Mouse (Mus musculus) c-Kit-negative CD71-positive TER-119-positive erythroid progenitor cells, embryonic 14.5 days (primary cell): ENCODE measurements around the gene 9430097D07Rik.
A peak's percentile ranks its signal among the peaks of the same experiment; 100 is the strongest.

ENCODE experiments used
- DNase-seq: peaks from one replicate; pipeline ENCODE4 v3.0.0-alpha.2; 2013; ENCODE audit warnings: low read depth, low spot score

9430097D07Rik gene

DNA sequence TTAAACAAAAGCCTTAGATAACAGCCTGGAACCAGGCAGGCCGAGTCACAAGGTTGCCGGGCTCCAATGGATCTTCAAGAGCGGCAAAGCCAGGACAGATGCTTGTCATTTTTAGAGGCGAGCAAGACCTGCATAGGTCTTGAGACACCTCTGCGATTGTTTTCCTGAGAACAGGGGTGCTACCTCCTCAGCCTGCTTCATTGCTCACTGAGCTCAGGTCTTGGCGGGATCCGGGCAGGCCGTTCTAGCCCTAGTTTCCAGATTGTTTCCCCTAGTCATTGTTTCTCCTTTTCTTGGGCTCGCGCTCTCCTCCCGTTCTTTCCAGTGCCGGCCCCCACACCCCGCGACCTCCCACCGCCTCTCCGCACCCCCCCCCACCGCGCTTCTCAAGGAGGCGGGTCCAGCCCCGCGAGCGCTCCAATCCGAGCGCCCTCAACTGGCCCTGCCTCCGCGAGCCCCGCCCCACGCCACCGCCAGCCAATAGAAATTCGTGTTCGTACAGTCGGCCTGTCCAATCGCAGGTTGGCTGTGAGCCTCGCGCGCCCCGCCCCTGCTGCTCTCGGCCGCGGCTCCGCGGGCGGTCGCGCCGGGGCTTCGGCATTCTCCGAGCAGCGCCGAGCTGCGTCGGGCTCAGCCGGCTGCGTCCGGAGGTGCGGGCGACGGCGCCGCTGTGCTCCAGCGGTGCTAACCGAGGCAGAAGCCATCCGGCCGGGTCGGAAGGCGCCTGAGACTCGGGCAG lies 40.6 kb downstream of the 9430097D07Rik start, which contains the start of gene Fam102a:
TSS of gene Fam102a (plus strand) at position 600 of the 739 bp plus-strand sequence.
- DNase-seq = peak; percentile 80

DNA sequence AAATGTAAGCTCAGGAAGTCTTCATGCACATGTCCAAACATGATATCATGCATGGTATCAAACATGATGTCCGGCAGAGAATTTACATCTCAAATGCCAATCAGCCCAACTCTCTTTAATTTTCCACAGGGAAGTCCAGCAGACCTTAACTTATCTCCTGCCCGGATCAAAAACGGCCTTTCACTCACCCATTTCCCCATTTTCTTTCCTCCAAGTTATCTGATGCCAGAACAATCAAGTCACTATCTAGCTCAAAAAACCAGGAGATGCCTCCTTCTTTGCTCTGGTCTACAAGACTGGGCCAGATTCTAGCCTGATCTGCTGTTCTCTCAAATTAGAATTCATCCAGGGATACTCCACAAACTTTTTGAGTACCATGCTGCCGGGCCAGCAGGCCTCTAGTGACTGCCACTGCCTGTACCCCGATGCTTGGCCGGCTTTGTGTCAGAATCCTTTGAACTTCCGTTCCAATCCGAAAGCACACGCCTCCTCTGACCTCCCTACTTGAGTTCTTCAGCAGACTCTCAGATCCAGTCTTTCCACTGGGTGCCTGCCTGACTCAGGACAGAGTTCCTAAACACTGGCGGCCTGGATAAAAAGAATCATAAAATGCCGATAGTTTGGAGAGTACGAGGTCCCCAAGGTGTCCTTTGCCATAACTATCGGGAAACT lies 41.3 kb downstream of the 9430097D07Rik start:
- DNase-seq = no peak

DNA sequence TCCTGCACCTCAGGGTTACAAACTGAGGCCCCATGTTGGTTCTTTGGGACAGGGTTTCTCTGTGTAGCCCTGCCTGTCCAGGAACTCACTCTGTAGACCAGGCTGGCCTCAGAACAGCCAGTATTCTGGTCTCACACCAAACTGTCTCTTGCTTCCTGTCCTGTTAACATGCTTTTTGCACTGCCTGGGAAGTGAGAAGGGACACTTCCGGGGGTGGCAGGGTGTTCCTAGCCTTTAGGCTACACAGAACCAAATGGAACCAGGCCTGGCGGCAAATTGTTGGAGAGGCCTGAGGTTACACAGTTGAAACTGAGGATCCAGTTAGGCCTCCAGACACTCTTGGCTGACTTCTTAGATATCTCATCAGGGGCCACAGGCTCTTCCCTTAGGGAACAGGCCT lies 42.3 kb downstream of the 9430097D07Rik start:
- no peak for DNase-seq

DNA sequence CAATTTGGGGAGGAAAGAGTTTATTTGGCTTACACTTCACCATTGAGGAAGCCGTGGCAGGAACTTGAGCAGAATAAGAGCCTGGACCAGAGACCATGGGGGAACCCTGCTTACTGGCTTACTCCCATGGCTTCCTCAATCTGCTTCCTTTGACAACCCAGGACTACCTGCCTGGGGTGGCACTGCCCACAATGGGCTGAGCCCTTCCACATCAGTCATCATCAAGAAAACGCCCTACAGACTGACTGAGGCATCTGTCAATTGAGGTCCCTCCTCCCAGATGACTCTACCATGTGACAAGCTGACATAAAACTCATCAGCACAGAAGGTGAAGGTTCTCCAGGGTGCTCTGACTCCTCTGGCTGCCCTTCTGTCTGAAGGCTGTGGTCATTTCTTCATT lies 45.0 kb downstream of the 9430097D07Rik start:
- DNase-seq = no peak

DNA sequence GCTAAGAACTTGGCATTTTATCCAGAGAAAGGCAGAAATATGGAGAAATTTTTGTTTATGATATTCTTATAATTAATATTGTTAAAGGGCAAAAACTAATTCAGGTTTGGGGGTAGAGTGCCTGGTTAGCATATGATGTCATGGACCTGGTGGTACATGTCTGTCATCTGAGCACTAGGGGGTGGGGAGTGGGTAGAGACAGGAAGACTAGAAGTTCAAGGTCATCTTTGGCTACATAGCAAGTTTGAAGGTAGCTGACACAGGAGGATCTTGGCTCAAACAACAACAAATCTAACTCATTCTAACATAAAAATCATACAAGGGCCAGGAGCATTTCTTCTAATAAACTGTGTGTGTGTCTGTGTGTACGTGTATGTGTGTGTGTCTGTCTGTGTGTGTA lies 47.2 kb downstream of the 9430097D07Rik start:
- no peak for DNase-seq

DNA sequence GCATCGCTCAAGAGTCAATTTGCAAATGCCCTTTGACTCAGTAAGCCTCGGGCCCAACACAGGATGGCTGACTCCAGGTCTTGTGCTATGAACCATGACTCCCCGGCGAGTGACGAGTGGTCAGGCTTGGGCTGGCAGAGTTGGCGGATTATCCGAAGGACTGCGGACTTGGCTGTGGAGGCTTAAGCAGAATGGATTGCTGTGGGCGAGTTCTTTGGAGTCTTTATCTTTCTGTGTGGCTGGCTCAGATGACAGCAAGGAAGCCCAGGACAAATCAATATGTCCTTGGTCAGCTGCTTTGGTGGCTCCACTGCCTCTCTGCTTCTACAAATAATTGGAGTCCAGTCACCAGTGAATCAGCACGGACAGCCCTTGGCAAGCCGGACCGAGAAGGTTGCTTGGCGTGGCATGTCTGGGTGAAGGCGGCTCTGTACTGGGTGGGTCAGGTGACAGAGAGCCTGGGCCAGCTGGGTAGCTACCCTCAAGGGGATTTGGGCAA lies 48.0 kb downstream of the 9430097D07Rik start:
- no peak for DNase-seq

DNA sequence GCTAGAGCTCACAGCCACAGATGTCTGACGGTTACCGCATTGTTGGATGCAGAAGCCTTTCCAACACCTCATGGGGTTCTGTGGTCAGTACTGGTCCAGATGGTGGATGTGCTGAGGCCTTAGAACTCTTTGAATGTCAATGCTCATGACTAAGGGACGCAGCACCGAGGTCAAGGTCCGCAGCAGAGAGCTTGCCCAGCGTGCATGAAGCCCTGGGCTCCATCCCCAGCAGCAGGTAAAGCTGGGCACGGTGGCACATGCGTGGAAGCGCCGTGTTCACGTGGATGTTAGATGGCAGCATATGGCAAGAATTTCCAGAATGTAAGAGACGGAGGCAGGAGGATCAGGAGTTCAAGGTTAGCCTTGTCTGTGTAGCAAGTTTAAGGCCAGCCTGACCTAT lies 49.7 kb downstream of the 9430097D07Rik start:
- DNase-seq = no peak

DNA sequence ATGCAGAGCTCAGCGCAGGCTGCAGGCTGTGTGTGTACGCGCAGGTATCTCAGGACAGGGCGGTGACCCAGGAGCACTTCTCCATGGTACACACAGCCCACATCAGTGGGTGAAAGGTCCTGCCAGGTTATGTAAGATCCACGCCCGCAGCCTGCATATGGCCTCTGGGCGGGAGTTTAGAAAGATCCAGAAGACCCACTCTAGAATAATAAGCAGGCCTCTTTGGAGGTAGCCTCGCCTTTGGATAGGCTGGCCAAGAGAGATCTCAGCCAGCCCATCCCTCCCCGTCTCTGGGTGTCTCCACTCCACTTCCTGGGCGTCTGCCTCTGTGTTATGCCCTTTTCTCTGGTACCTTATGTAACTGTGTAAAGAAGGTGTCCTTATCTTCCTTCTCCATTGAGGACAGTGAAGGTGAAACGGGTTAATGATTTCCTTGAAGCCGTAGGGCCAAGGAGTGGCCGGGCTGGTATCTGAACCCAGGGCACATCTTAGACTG lies 50.9 kb downstream of the 9430097D07Rik start:
- no peak for DNase-seq
